In the genomic region with DNA sequence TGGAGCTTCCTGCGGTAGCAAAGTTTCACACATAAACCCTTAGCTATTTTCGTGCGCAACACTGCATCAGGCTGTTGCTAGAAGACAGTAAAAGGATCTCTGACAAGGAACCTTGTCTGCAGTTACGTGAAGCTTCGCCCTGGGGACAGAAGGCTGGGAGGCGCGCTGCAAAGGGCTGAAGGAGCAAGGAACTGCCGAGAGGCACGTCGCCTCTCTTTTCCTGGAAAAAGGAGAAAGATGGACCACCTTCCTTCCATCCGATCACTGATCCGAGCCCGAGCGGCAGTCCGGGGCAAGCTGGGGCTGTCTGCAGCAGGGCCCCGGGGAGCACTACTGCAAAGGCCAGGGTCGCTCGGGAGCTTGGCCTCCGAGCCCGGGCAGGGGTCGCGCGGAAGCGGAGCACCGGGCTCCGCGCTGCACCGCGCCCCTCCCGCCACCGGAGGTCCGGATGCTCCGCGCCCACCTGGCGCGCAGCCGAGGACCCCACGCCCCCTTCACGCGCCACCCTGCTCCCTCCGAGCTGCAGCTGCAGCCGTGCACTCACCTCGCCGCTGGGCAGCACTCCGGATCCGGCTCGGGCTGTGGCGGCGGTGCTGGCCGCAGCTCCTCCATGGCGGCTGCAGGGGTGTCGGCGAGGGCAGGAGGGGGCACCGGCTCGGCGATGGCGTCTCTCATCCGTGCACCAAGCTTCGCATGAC, we compare ENCODE assay signal across 8 mouse cellular contexts. TPM values are rescaled to one million over a fixed set of nuclear protein-coding genes. Genes with fewer than 3 reads are reported as not detected.
DNase-seq lines count a peak whose midpoint lies in the region; ATAC-seq and TF ChIP-seq lines count a peak whose summit lies in the region.

No protein-coding gene starts in this region.

- no peak for DNase-seq in heart, adult 8-10 months (ENCODE audit: low spot score)
- DNase-seq in embryo, embryonic 10.5 days (ENCODE audit: low spot score) = peak; percentile 63
- peak; percentile 58 for DNase-seq in mesoderm, embryonic 11.5 days (ENCODE audit: low read depth, low spot score)
- DNase-seq in cerebellum, postnatal 14 days = no peak
- no peak for DNase-seq in adrenal gland, postnatal 4 days (ENCODE audit: low spot score in 2 of 2)

- no peak for TF ChIP-seq CTCF in ES-Bruce4 (IDR thresholded peaks at IDR 0.05; ENCODE audit: low read depth, low read length)

- ATAC-seq in heart, embryonic 14.5 days (ENCODE audit: insufficient number of reproducible peaks, insufficient read depth, low FRiP score, low read depth) = peak; percentile 18
- peak; percentile 85 for ATAC-seq in hindbrain, embryonic 15.5 days (ENCODE audit: low FRiP score, low read depth)

- no peaks in the 10 kb centered on the region for H3K36me3 ChIP-seq in heart, embryonic 14.5 days (ENCODE audit: control insufficient read depth, insufficient read depth, low read length)
- no peaks in the 10 kb centered on the region for H3K36me3 ChIP-seq in ES-Bruce4 (ENCODE audit: control insufficient read depth, insufficient read depth, low read length, poor library complexity, severe bottlenecking)
- no peaks in the 10 kb centered on the region for H3K36me3 ChIP-seq in hindbrain, embryonic 15.5 days

- H3K4me1 ChIP-seq in heart, embryonic 14.5 days (ENCODE audit: control insufficient read depth in 2 of 2, insufficient read depth in 2 of 2, low read length in 2 of 2) = peaks cover 4 to 34% of the 10 kb centered on the region in 2 experiments
- no peaks in the 10 kb centered on the region for H3K4me1 ChIP-seq in ES-Bruce4 (ENCODE audit: control insufficient read depth, insufficient read depth, low read length)
- peaks cover 45% of the 10 kb centered on the region for H3K4me1 ChIP-seq in hindbrain, embryonic 15.5 days (replicated peaks)

- H3K4me3 ChIP-seq in heart, embryonic 14.5 days (ENCODE audit: control insufficient read depth in 1 of 2, insufficient read depth in 1 of 2, low read depth in 1 of 2, low read length in 2 of 2) = peak overlapping the region; percentile 83 to 99
- H3K4me3 ChIP-seq in ES-Bruce4 (ENCODE audit: low read depth, low read length) = peak overlapping the region; percentile 74
- H3K4me3 ChIP-seq in hindbrain, embryonic 15.5 days = peak overlapping the region; percentile 100

- peak overlapping the region; percentile 96 for H3K9ac ChIP-seq in heart, embryonic 14.5 days (ENCODE audit: low read length)
- peak overlapping the region; percentile 51 for H3K9ac ChIP-seq in ES-Bruce4 (ENCODE audit: low read depth, poor library complexity, severe bottlenecking)
- peak overlapping the region; percentile 99 for H3K9ac ChIP-seq in hindbrain, embryonic 15.5 days

- peak overlapping the region; percentile 65 for H3K4me2 ChIP-seq in heart, embryonic 14.5 days (ENCODE audit: low read length)
- H3K4me2 ChIP-seq in hindbrain, embryonic 15.5 days = peak overlapping the region; percentile 76

- H3K27me3 ChIP-seq in heart, embryonic 14.5 days (ENCODE audit: control insufficient read depth, insufficient read depth, low read length) = no peaks in the 10 kb centered on the region
- H3K27me3 ChIP-seq in ES-Bruce4 (ENCODE audit: control insufficient read depth, insufficient read depth, low read length, poor library complexity, severe bottlenecking) = no peaks in the 10 kb centered on the region
- no peaks in the 10 kb centered on the region for H3K27me3 ChIP-seq in hindbrain, embryonic 15.5 days

- under 1% methylated on average over 59 of the region's 59 CpGs for WGBS in heart, embryonic 14.5 days
- WGBS in hindbrain, embryonic 15.5 days = under 1% methylated on average over 59 of the region's 59 CpGs

- no peaks in the 10 kb centered on the region for H3K9me3 ChIP-seq in heart, embryonic 14.5 days (ENCODE audit: control insufficient read depth, low read length)
- H3K9me3 ChIP-seq in ES-Bruce4 (replicated peaks; ENCODE audit: control insufficient read depth, insufficient read depth, low read length, poor library complexity, severe bottlenecking) = no peaks in the 10 kb centered on the region
- no peaks in the 10 kb centered on the region for H3K9me3 ChIP-seq in hindbrain, embryonic 15.5 days

- no peak for TF ChIP-seq POLR2A in ES-Bruce4 (IDR thresholded peaks at IDR 0.05; ENCODE audit: insufficient read depth, low read length)

- peak overlapping the region; percentile 89 to 96 for H3K27ac ChIP-seq in heart, embryonic 14.5 days (replicated peaks in 1 of 2; ENCODE audit: control insufficient read depth in 1 of 2, insufficient read depth in 1 of 2, low read depth in 2 of 2, low read length in 2 of 2)
- H3K27ac ChIP-seq in ES-Bruce4 (ENCODE audit: insufficient read depth, low read length) = no peak overlapping the region
- peak overlapping the region; percentile 100 for H3K27ac ChIP-seq in hindbrain, embryonic 15.5 days (replicated peaks)

- no peak for TF ChIP-seq EP300 in ES-Bruce4 (IDR thresholded peaks at IDR 0.05; ENCODE audit: insufficient read depth, low read depth, low read length)

RNA-seq across cellular contexts. Expression of gene Map3k4, which starts 0.5 kb away (rescaled TPM):
- polyA plus RNA-seq in heart, embryonic 14.5 days (2014; fragmentation: Nextera tagmentation; extraction: Ambion mirVana) = 34.3 and 39.2 TPM in 2 replicates
- total RNA-seq in heart, adult 8-10 months (2022) = 10 to 100 TPM; 39.7 to 57.5 (median 49.8) TPM
- 44.3 TPM in 2 replicates for polyA plus RNA-seq in ES-Bruce4 (2011; ENCODE audit: insufficient read depth, insufficient read length, low read depth, missing spikeins)
- 41.4 and 43.2 TPM in 2 replicates for polyA plus RNA-seq in hindbrain, embryonic 15.5 days (2015; fragmentation: Nextera tagmentation; extraction: Ambion mirVana)
- 10 to 100 TPM; 31.7 to 44.0 TPM for total RNA-seq in adrenal gland, postnatal 4 days (2021)

Comparison
In these comparisons a context has a peak if more than half of its experiments do, and no peak if none do; other contexts are left out.
1. DNase-seq: peak in embryo, embryonic 10.5 days (single experiment) and mesoderm, embryonic 11.5 days (single experiment); none in heart, adult 8-10 months (single experiment), cerebellum, postnatal 14 days (0 of 2) and adrenal gland, postnatal 4 days (0 of 2).
2. Peak in every context shown above with its lines, with median percentiles within 50 percentile points of each other: H3K4me3 ChIP-seq and H3K9ac ChIP-seq.